Mouse (Mus musculus) C2C12 (cell line): ENCODE measurements around the gene Stard3.

Experiments used
- CTCF ChIP-seq: IDR thresholded peaks from one replicate; pipeline ENCODE4 v1.5.1; 2011; ENCODE audit not compliant: control insufficient read depth, insufficient read depth, insufficient read length
- MAX ChIP-seq: IDR thresholded peaks from one replicate; pipeline ENCODE4 v1.6.1; 2011; ENCODE audit warnings: mild to moderate bottlenecking, control low read depth
- USF1 ChIP-seq: IDR thresholded peaks from one replicate; pipeline ENCODE4 v1.6.1; 2011; ENCODE audit warnings: low read depth, mild to moderate bottlenecking, control low read depth, moderate library complexity

- TF ChIP-seq CTCF (peak; percentile 99), USF1 (no peak), MAX (no peak)
Measured at GRCm38 (mm10) chr11:98342000-98342945, 15.9 kb upstream of the Stard3 start.
